Mouse (Mus musculus) lung, adult 2 months (tissue): Measurements from ENCODE around the gene Gga3.

ENCODE experiments used
- CTCF ChIP-seq: fragments of 200-500 bp; IDR thresholded peaks from 2 replicates; pipeline ENCODE4 v1.5.1; 2011; ENCODE audit warnings: mild to moderate bottlenecking, low read length, control low read depth; ENCODE audit not compliant: insufficient read depth
- POLR2A ChIP-seq: fragments of 200-500 bp; IDR thresholded peaks from 2 replicates; pipeline ENCODE4 v1.6.1; 2011; ENCODE audit warnings: low read depth, mild to moderate bottlenecking, control low read depth, low read length, borderline replicate concordance; ENCODE audit errors: extremely low read depth

- no peak for TF ChIP-seq CTCF
- TF ChIP-seq POLR2A, result no peak
Measured at GRCm38 (mm10) chr11:115585573-115586100, 18.2 kb downstream of the Gga3 start.
